Mouse (Mus musculus) spleen, adult 2 months (tissue): Measurements from ENCODE around the gene Tm4sf19.

ENCODE experiments used
- CTCF ChIP-seq: fragments of 200-500 bp; IDR thresholded peaks from 2 replicates; pipeline ENCODE4 v1.5.1; 2011; ENCODE audit warnings: mild to moderate bottlenecking, inconsistent platforms; ENCODE audit not compliant: insufficient read depth, insufficient read length, insufficient replicate concordance; ENCODE audit errors: extremely low read depth
- POLR2A ChIP-seq: fragments of 200-500 bp; IDR thresholded peaks from 2 replicates; pipeline ENCODE4 v1.6.1; 2011; ENCODE audit warnings: low read depth, low read length, inconsistent platforms

GRCm38 (mm10) chr16:32419517-32420483, 19.5 kb downstream of the Tm4sf19 start, which contains the start of gene Tctex1d2:
- no peak for TF ChIP-seq CTCF
- no peak for TF ChIP-seq POLR2A
